Mouse (Mus musculus): ENCODE data around the gene Srebf1.

Gene Srebf1

GRCm38 (mm10) chr11:60205026-60205425 lies 17.4 kb downstream of the Srebf1 start:
- no peak for DNase-seq (ENCODE audit: low spot score)

GRCm38 (mm10) chr11:60202710-60203638 lies 19.4 kb downstream of the Srebf1 start:
- DNase-seq (ENCODE audit: low spot score): no peak

- no peak for DNase-seq (ENCODE audit: low spot score)
Observed at GRCm38 (mm10) chr11:60200384-60200783, 22.0 kb downstream of the Srebf1 start.

GRCm38 (mm10) chr11:60199702-60200184 lies 22.6 kb downstream of the Srebf1 start:
- DNase-seq (ENCODE audit: low spot score): peak; percentile 99

- no peak for DNase-seq (ENCODE audit: low spot score)
Observed at GRCm38 (mm10) chr11:60198651-60199050, 23.7 kb downstream of the Srebf1 start.

- no peak for DNase-seq (ENCODE audit: low spot score)
Observed at GRCm38 (mm10) chr11:60197998-60198619, 24.3 kb downstream of the Srebf1 start.

GRCm38 (mm10) chr11:60196344-60196743 lies 26.0 kb downstream of the Srebf1 start:
- no peak for DNase-seq (ENCODE audit: low spot score)

GRCm38 (mm10) chr11:60195108-60195507 lies 27.3 kb downstream of the Srebf1 start:
- peak; percentile 64 for DNase-seq (ENCODE audit: low spot score)

- DNase-seq (ENCODE audit: low spot score): no peak
Observed at GRCm38 (mm10) chr11:60193556-60193955, 28.8 kb downstream of the Srebf1 start.

- DNase-seq (ENCODE audit: low spot score): no peak
Observed at GRCm38 (mm10) chr11:60192534-60192933, 29.8 kb downstream of the Srebf1 start.

GRCm38 (mm10) chr11:60190055-60190641 lies 32.2 kb downstream of the Srebf1 start:
- DNase-seq (ENCODE audit: low spot score): no peak

GRCm38 (mm10) chr11:60189501-60190040 lies 32.8 kb downstream of the Srebf1 start:
- no peak for DNase-seq (ENCODE audit: low spot score)

GRCm38 (mm10) chr11:60188275-60188853 lies 34.0 kb downstream of the Srebf1 start:
- no peak for DNase-seq (ENCODE audit: low spot score)

GRCm38 (mm10) chr11:60187070-60187469 lies 35.3 kb downstream of the Srebf1 start:
- DNase-seq (ENCODE audit: low spot score): no peak

- DNase-seq (ENCODE audit: low spot score): no peak
Observed at GRCm38 (mm10) chr11:60185396-60186231, 36.8 kb downstream of the Srebf1 start.

- peak; percentile 36 for DNase-seq (ENCODE audit: low spot score)
Observed at GRCm38 (mm10) chr11:60184346-60185325, 37.7 kb downstream of the Srebf1 start.

- no peak for DNase-seq (ENCODE audit: low spot score)
Observed at GRCm38 (mm10) chr11:60182741-60183140, 39.6 kb downstream of the Srebf1 start.

- DNase-seq (ENCODE audit: low spot score): peak; percentile 19
Observed at GRCm38 (mm10) chr11:60182116-60182670, 40.2 kb downstream of the Srebf1 start.

GRCm38 (mm10) chr11:60178506-60178905 lies 43.9 kb downstream of the Srebf1 start:
- DNase-seq (ENCODE audit: low spot score): no peak

- DNase-seq (ENCODE audit: low spot score): peak; percentile 10
Observed at GRCm38 (mm10) chr11:60178005-60178404, 44.4 kb downstream of the Srebf1 start.
